Mouse (Mus musculus): Measurements from ENCODE around the gene Foxn3. TPM values are rescaled to one million over a fixed set of nuclear protein-coding genes. Genes with fewer than 3 reads are reported as not detected.
A peak's percentile ranks its signal among the peaks of the same experiment; 100 is the strongest.

Gene Foxn3
- polyA plus RNA-seq, 1 experiment from 2014 or later: 18.6 TPM

- Histone ChIP-seq H3K9me3 (replicated peaks) (no peaks in the 10 kb centered on the region), H3K4me2 (no peak overlapping the region), H3K36me3 (replicated peaks) (no peaks in the 10 kb centered on the region), H3K4me3 (replicated peaks) (no peak overlapping the region), H3K27ac (replicated peaks) (no peak overlapping the region), H3K9ac (no peak overlapping the region), H3K4me1 (replicated peaks) (no peaks in the 10 kb centered on the region), H3K27me3 (no peaks in the 10 kb centered on the region)
- WGBS (ENCODE audit: insufficient replicate concordance): 72% methylated on average over 11 of the region's 11 CpGs
- no peak for ATAC-seq (ENCODE audit: insufficient read depth)
Observed at GRCm38 (mm10) chr12:99267732-99268131, 295.6 kb downstream of the Foxn3 start.

- no peaks in the 10 kb centered on the region for H3K36me3 ChIP-seq (replicated peaks)
- H3K27me3 ChIP-seq: no peaks in the 10 kb centered on the region
- no peak for ATAC-seq (ENCODE audit: insufficient read depth)
- H3K9ac ChIP-seq: no peak overlapping the region
- no peak overlapping the region for H3K4me2 ChIP-seq
- H3K9me3 ChIP-seq (replicated peaks): no peaks in the 10 kb centered on the region
- no peak overlapping the region for H3K27ac ChIP-seq (replicated peaks)
- H3K4me3 ChIP-seq (replicated peaks): no peak overlapping the region
- 78% methylated on average over 7 of the region's 7 CpGs for WGBS (ENCODE audit: insufficient replicate concordance)
- peaks cover 4% of the 10 kb centered on the region for H3K4me1 ChIP-seq (replicated peaks)
Observed at GRCm38 (mm10) chr12:99266434-99266833, 296.9 kb downstream of the Foxn3 start.

GRCm38 (mm10) chr12:99265777-99266176 is 297.6 kb downstream of the Foxn3 start:
- H3K27me3 ChIP-seq: no peaks in the 10 kb centered on the region
- peaks cover 4% of the 10 kb centered on the region for H3K4me1 ChIP-seq (replicated peaks)
- H3K4me3 ChIP-seq (replicated peaks): no peak overlapping the region
- H3K9ac ChIP-seq: no peak overlapping the region
- H3K9me3 ChIP-seq (replicated peaks): no peaks in the 10 kb centered on the region
- 68% methylated on average over 6 of the region's 6 CpGs for WGBS (ENCODE audit: insufficient replicate concordance)
- H3K36me3 ChIP-seq (replicated peaks): no peaks in the 10 kb centered on the region
- H3K27ac ChIP-seq (replicated peaks): no peak overlapping the region
- ATAC-seq (ENCODE audit: insufficient read depth): no peak
- no peak overlapping the region for H3K4me2 ChIP-seq

DNA sequence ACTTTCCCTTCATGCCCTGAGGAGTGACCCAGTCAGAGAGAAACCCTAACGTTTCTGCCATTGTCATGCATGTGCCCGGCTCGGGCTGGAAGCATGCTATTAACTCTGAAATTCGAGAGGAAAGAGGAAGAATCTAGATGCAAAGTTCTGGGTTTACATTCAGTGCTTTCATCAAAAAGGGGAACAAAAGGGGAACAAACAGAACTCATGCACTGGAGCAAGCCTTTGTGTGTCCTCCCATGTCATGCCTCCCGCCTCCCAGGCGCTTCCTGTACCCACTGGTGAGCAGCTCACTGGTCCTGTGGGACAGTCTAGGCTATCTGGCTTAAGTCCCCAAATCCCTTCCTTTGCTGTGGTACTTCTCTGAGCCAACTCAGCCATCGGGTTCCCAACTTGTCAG is 299.0 kb downstream of the Foxn3 start:
- Histone ChIP-seq H3K4me2 (no peak overlapping the region), H3K9ac (no peak overlapping the region), H3K4me3 (replicated peaks) (no peak overlapping the region), H3K27ac (replicated peaks) (no peak overlapping the region), H3K36me3 (replicated peaks) (no peaks in the 10 kb centered on the region), H3K4me1 (replicated peaks) (peaks cover 4% of the 10 kb centered on the region), H3K27me3 (no peaks in the 10 kb centered on the region), H3K9me3 (replicated peaks) (no peaks in the 10 kb centered on the region)
- no peak for ATAC-seq (ENCODE audit: insufficient read depth)
- 43% methylated on average over 7 of the region's 7 CpGs for WGBS (ENCODE audit: insufficient replicate concordance)

DNA sequence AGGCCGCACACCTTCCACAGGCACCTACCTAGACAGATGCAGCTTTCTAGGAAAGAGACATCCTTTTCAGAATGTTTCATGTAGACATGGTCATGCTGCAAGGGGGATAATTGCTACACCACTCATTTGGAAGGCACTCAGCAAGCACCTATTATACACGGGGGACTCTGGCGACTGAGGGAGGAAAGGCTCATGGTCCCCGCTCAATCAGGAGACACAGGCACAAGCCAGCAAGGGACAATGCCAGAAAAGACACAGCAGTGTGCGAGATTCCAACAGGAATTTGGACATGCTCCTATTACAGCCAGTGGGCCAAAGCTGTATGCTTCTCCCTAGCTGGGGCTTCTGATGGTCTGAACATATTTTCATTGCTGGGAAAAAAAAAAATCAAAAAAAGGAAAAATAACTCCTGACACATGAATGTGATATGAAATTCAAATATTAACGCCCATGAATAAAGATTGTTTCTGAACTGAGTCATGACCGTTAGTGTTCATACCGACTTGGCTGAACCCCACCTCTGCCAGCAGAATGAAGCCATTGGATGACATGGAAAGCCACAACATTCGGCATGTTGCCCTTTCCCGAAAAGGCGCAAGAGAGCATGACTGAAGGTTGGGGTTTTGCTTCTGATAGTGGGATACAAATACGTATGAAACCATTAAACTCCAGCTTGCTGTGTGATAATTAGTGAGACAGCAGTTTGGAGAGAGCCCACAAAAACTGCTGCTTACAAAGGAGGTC is 299.6 kb downstream of the Foxn3 start:
- peaks cover 4% of the 10 kb centered on the region for H3K4me1 ChIP-seq (replicated peaks)
- H3K9ac ChIP-seq: no peak overlapping the region
- no peak for ATAC-seq (ENCODE audit: insufficient read depth)
- H3K27me3 ChIP-seq: no peaks in the 10 kb centered on the region
- WGBS (ENCODE audit: insufficient replicate concordance): 80% methylated on average over 12 of the region's 12 CpGs
- H3K27ac ChIP-seq (replicated peaks): no peak overlapping the region
- no peak overlapping the region for H3K4me2 ChIP-seq
- H3K9me3 ChIP-seq (replicated peaks): no peaks in the 10 kb centered on the region
- no peak overlapping the region for H3K4me3 ChIP-seq (replicated peaks)
- H3K36me3 ChIP-seq (replicated peaks): no peaks in the 10 kb centered on the region

GRCm38 (mm10) chr12:99262840-99263239 is 300.5 kb downstream of the Foxn3 start:
- Histone ChIP-seq H3K9me3 (replicated peaks) (no peaks in the 10 kb centered on the region), H3K9ac (no peak overlapping the region), H3K36me3 (replicated peaks) (no peaks in the 10 kb centered on the region), H3K4me3 (replicated peaks) (no peak overlapping the region), H3K27ac (replicated peaks) (no peak overlapping the region), H3K27me3 (no peaks in the 10 kb centered on the region), H3K4me2 (no peak overlapping the region), H3K4me1 (replicated peaks) (peaks cover 10% of the 10 kb centered on the region)
- WGBS (ENCODE audit: insufficient replicate concordance): 70% methylated on average over 1 of the region's 1 CpGs
- ATAC-seq (ENCODE audit: insufficient read depth): no peak

DNA sequence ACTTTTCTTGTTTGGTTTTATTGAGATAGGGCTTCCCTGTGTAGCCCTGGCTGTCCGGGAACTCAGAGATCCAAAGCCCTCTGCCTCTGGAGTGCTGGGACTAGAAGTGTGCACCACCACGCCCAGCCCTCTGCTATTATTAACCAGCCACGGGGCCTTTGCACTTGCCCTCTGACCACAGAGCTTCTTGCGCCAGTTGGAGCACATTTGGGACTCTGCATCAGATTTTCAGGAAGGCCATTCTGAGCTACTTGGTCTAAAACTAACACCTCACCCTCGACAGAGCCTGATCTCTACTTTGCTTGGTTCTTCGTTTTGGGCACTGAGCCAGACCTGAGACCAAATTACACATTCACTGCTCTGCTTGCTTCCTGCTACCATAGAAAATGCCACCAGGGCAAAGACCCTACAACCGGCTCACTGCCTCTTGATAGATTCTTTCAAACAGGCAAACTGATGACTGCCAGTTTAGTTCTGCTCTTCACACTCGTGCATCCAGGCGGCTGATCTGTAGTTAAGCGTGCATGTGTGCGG is 301.2 kb downstream of the Foxn3 start:
- 72% methylated on average over 11 of the region's 11 CpGs for WGBS (ENCODE audit: insufficient replicate concordance)
- Histone ChIP-seq H3K9me3 (replicated peaks) (no peaks in the 10 kb centered on the region), H3K9ac (no peak overlapping the region), H3K4me2 (no peak overlapping the region), H3K27ac (replicated peaks) (no peak overlapping the region), H3K4me1 (replicated peaks) (peaks cover 12% of the 10 kb centered on the region), H3K4me3 (replicated peaks) (no peak overlapping the region), H3K27me3 (no peaks in the 10 kb centered on the region), H3K36me3 (replicated peaks) (no peaks in the 10 kb centered on the region)
- no peak for ATAC-seq (ENCODE audit: insufficient read depth)

DNA sequence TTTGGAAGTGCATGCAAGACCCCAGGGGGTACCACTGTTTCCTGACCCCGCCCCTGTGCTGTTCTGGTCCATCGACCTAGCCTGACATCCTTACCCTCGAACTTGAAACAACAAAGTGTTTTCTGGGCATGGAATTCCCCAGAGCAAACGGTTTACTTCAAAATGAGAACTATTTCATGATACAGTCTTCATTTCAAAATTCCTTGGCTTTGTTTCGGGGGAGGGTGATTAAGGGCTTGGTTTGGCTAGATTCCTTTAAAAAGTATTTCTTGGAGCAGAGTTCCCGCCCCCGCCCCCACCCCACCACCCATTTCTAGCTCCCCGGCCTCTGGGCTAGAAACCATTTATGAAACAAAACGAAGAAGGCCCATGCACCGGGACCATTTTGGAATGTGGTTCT is 303.2 kb downstream of the Foxn3 start:
- ATAC-seq (ENCODE audit: insufficient read depth): no peak
- Histone ChIP-seq H3K4me2 (no peak overlapping the region), H3K4me3 (replicated peaks) (no peak overlapping the region), H3K36me3 (replicated peaks) (no peaks in the 10 kb centered on the region), H3K4me1 (replicated peaks) (peaks cover 15% of the 10 kb centered on the region), H3K27ac (replicated peaks) (no peak overlapping the region), H3K9me3 (replicated peaks) (no peaks in the 10 kb centered on the region), H3K27me3 (no peaks in the 10 kb centered on the region), H3K9ac (no peak overlapping the region)
- 68% methylated on average over 10 of the region's 10 CpGs for WGBS (ENCODE audit: insufficient replicate concordance)

DNA sequence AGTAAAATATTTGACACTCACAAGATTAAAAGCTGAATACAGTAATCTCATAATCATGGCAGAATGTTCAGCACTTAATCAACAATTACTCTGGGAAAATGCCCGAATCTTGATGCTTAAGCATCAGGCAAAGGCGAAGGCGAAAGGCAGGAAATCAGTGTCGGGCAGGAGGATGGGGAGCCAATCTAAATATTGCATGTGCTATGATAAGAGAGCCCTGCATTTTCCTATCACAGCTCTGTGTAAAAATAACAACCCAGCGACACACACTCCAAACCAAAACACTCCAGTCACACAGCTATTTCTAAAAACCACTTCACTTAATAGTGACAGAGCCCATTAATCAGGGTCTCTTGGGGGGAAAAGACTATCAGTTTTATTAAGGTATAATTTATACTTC is 305.8 kb downstream of the Foxn3 start:
- no peak for ATAC-seq (ENCODE audit: insufficient read depth)
- Histone ChIP-seq H3K27ac (replicated peaks) (no peak overlapping the region), H3K4me3 (replicated peaks) (no peak overlapping the region), H3K9me3 (replicated peaks) (no peaks in the 10 kb centered on the region), H3K36me3 (replicated peaks) (no peaks in the 10 kb centered on the region), H3K4me2 (no peak overlapping the region), H3K9ac (no peak overlapping the region), H3K4me1 (replicated peaks) (peaks cover 15% of the 10 kb centered on the region), H3K27me3 (no peaks in the 10 kb centered on the region)
- WGBS (ENCODE audit: insufficient replicate concordance): 31% methylated on average over 5 of the region's 5 CpGs

DNA sequence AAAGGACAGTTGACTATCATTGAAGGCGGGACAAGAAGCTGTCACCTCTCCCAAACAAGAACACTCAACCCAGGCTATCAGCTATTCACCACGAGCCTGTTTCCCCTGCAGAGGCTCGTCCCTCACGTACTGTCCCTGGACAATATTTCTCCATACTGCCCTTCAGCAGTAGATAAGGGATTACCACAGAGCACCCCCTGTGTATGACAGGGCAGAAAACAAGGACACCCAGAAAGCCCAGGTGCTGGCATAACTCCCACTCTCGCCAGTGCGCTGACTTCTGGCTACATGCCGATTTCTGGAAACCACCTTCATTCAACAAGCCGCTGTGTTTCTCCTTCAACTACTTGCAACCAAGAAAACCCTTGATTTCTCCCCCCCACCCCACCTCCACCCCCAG is 306.4 kb downstream of the Foxn3 start:
- Histone ChIP-seq H3K27ac (replicated peaks) (no peak overlapping the region), H3K9ac (no peak overlapping the region), H3K4me3 (replicated peaks) (no peak overlapping the region), H3K9me3 (replicated peaks) (no peaks in the 10 kb centered on the region), H3K27me3 (no peaks in the 10 kb centered on the region), H3K4me2 (no peak overlapping the region), H3K4me1 (replicated peaks) (0 out of 2 replicates have a peak, but pooled peaks cover 11% of the 10 kb centered on the region), H3K36me3 (replicated peaks) (no peaks in the 10 kb centered on the region)
- peak; percentile 74 for ATAC-seq (ENCODE audit: insufficient read depth)
- WGBS (ENCODE audit: insufficient replicate concordance): 44% methylated on average over 8 of the region's 8 CpGs

DNA sequence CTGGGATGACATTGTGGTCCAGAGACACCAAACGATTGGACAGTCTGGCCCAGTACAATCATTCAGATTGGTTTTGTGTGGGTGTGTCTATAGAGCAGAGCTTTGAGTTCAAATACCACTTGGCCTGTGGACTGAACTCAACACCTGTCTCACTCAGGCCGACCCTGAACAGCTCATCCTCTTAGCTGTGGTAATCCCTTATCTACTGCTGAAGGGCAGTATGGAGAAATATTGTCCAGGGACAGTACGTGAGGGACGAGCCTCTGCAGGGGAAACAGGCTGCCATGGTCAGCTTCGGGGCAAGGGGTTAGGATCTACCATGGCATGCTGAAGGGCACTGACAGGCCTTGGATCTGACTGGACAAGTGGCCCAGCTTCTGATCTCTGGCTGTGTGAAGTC is 306.9 kb downstream of the Foxn3 start:
- peak; percentile 61 for ATAC-seq (ENCODE audit: insufficient read depth)
- H3K4me3 ChIP-seq (replicated peaks): no peak overlapping the region
- no peak overlapping the region for H3K27ac ChIP-seq (replicated peaks)
- 58% methylated on average over 5 of the region's 5 CpGs for WGBS (ENCODE audit: insufficient replicate concordance)
- H3K9me3 ChIP-seq (replicated peaks): no peaks in the 10 kb centered on the region
- H3K36me3 ChIP-seq (replicated peaks): no peaks in the 10 kb centered on the region
- no peak overlapping the region for H3K9ac ChIP-seq
- no peaks in the 10 kb centered on the region for H3K27me3 ChIP-seq
- 0 out of 2 replicates have a peak, but pooled peaks cover 11% of the 10 kb centered on the region for H3K4me1 ChIP-seq (replicated peaks)
- no peak overlapping the region for H3K4me2 ChIP-seq

GRCm38 (mm10) chr12:99254436-99254835 is 308.9 kb downstream of the Foxn3 start:
- H3K4me1 ChIP-seq (replicated peaks): 0 out of 2 replicates have a peak, but pooled peaks cover 14% of the 10 kb centered on the region
- WGBS (ENCODE audit: insufficient replicate concordance): 79% methylated on average over 8 of the region's 8 CpGs
- ATAC-seq (ENCODE audit: insufficient read depth): no peak
- H3K27ac ChIP-seq (replicated peaks): no peak overlapping the region
- H3K4me2 ChIP-seq: no peak overlapping the region
- no peak overlapping the region for H3K4me3 ChIP-seq (replicated peaks)
- H3K9ac ChIP-seq: no peak overlapping the region
- no peaks in the 10 kb centered on the region for H3K27me3 ChIP-seq
- H3K36me3 ChIP-seq (replicated peaks): no peaks in the 10 kb centered on the region
- no peaks in the 10 kb centered on the region for H3K9me3 ChIP-seq (replicated peaks)
